Mouse (Mus musculus): ENCODE measurements around the gene Ptprn2.

DNA sequence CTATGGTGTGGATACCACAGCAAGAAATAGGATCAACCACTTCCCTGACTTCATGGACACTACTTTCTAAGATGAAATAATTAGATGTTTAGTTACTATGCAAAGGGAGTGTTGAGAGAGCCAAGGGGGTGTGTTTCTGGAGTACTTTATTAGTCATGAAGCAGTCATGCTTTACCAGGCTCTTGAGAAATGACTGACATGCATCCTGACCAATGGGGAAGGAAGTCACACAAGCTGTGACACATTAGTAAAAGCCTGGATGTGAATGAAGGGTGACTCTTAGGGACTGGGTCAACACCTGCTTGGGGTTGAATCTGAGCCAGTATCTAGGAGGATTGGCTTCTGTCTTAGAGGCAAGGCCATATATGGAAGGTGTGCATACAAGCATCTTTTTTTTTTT lies 67.8 kb downstream of the Ptprn2 start:
- TF ChIP-seq CTCF (IDR thresholded peaks at IDR 0.05; ENCODE audit: low read depth), result no peak
- no peak for TF ChIP-seq EP300 (IDR thresholded peaks at IDR 0.05; ENCODE audit: low read depth)

Measured in liver, postnatal 0 days (tissue).